Mouse (Mus musculus) kidney, adult 2 months (tissue): ENCODE data around the gene Knl1. TPM values are rescaled to one million over a fixed set of nuclear protein-coding genes. Genes with fewer than 3 reads are reported as not detected.

Experiments
- DNase-seq: peaks from one replicate; pipeline ENCODE4 v3.0.0; 2021
- H3K27ac ChIP-seq: fragments of 200-500 bp; 2 replicates; pipeline ENCODE4 v1.5.1; 2012; ENCODE audit warnings: low read depth, low read length, control low read depth, inconsistent platforms; ENCODE audit not compliant: insufficient read depth
- H3K27me3 ChIP-seq: fragments of 200-500 bp; replicated peaks from 2 replicates; pipeline ENCODE4 v1.6.1; 2012; ENCODE audit warnings: mild to moderate bottlenecking, moderate library complexity, low read length, inconsistent platforms; ENCODE audit not compliant: control insufficient read depth, insufficient read depth
- H3K36me3 ChIP-seq: fragments of 200-500 bp; 2 replicates; pipeline ENCODE4 v1.6.1; 2012; ENCODE audit warnings: mild to moderate bottlenecking, moderate library complexity, low read length, inconsistent platforms; ENCODE audit not compliant: control insufficient read depth, insufficient read depth
- H3K4me1 ChIP-seq: fragments of 200-500 bp; 2 replicates; pipeline ENCODE4 v1.6.1; 2011; ENCODE audit warnings: low read length; ENCODE audit not compliant: control insufficient read depth, insufficient read depth
- H3K4me3 ChIP-seq: fragments of 200-500 bp; 2 replicates; pipeline ENCODE4 v1.5.1; 2011; ENCODE audit warnings: mild to moderate bottlenecking, low read depth, low read length, control low read depth; ENCODE audit not compliant: insufficient read depth
- CTCF ChIP-seq: fragments of 200-500 bp; conservative IDR thresholded peaks from 2 replicates; pipeline ENCODE4 v1.5.1; 2011; ENCODE audit warnings: low read depth, mild to moderate bottlenecking, control low read depth, low read length, moderate library complexity, mixed read lengths; ENCODE audit not compliant: insufficient read depth, insufficient read length
- POLR2A ChIP-seq: fragments of 200-500 bp; IDR thresholded peaks from one replicate; pipeline ENCODE4 v1.6.1; 2011; ENCODE audit warnings: low read depth, low read length, control low read depth
- WGBS: fragments of 180-500 bp; shearing (Covaris S2); methylation state at CpG from one replicate; pipeline ENCODE4 v1.1.7; 2018; 5-methylcytosine and 5-hydroxymethylcytosine counted together
- polyA plus RNA-seq: library from polyadenylated mRNA; depleted of rRNA; stranded (reverse); fragments of >200 nt; gene quantifications from 2 replicates; pipeline ENCODE4 v1.2.3, GENCODE M21; 2012

The Knl1 gene
- polyA plus RNA-seq, 1 experiment = 0.05 TPM

DNA sequence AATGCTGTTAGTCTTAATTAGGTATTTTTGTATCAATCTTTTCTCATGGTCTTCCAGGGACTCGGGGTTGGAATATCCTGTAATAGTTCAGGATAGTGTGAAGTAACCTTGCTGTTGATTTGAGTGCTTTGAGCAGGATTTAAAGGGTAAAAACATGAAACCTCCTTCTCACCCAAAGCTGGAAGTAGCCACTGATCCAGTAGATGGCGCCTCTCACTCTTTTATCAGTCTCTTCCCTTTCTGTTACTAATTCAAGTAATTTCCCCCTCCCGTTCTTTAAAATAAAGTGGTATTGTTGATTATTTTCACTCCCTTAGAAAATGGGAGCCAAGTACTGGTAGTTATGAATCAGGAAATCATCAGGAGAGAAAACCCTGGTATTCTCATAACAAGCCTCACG lies 6.0 kb upstream of the Knl1 start:
- no peaks in the 10 kb centered on the region for H3K27me3 ChIP-seq
- H3K36me3 ChIP-seq = no peaks in the 10 kb centered on the region
- WGBS = 38% methylated on average over 4 of the region's 4 CpGs
- DNase-seq = peak; percentile 41
- H3K4me3 ChIP-seq = no peak overlapping the region
- H3K27ac ChIP-seq = no peak overlapping the region
- TF ChIP-seq CTCF = 0 out of 2 replicates have a peak, but pooled peaks have one; percentile 5
- no peak for TF ChIP-seq POLR2A
- H3K4me1 ChIP-seq = no peaks in the 10 kb centered on the region

DNA sequence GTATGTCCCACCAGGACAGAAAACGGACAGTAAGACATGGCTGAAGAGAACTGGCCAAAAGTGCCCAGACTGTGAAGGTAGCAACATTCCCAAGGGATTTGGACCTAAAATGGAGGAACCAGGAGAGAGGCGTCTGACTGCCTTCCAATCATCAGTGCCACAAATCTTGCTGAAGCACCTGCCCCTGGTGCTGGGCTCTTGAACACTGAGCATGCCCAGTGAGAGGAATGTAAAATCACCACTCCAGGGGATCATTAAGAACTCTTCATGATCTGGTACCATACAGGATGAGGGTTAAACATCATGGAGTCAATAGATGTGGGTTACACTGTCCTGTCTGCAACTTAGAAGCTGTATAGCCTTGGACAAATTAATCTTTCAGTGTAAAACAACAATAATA lies 1.8 kb upstream of the Knl1 start:
- no peaks in the 10 kb centered on the region for H3K4me1 ChIP-seq
- DNase-seq = no peak
- no peaks in the 10 kb centered on the region for H3K27me3 ChIP-seq
- TF ChIP-seq CTCF (no peak), POLR2A (no peak)
- no peak overlapping the region for H3K4me3 ChIP-seq
- no peaks in the 10 kb centered on the region for H3K36me3 ChIP-seq
- 78% methylated on average over 2 of the region's 2 CpGs for WGBS
- no peak overlapping the region for H3K27ac ChIP-seq

DNA sequence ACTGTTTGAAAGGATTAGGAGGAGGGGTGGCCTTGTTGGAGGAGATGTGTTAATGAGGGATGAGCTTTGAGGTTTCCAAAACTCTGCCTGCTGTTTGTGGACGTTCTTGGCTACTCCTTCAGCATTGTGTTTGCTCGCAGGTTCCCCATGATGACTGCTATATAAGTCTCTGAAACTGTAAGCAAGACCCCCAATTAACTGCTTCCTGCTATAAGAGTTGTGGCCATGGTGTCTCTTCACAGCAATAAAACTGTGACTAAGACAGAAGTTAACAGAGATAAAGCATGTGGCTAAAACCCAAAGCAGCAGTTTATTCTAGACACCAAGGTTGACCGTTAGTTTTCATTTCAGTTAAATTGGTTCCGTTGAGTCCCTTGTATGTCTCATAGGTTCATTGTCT lies 930 bp downstream of the Knl1 start:
- Histone ChIP-seq H3K4me3 (no peak overlapping the region), H3K4me1 (no peaks in the 10 kb centered on the region), H3K27ac (no peak overlapping the region), H3K36me3 (no peaks in the 10 kb centered on the region), H3K27me3 (no peaks in the 10 kb centered on the region)
- WGBS = 17% methylated on average over 4 of the region's 4 CpGs
- DNase-seq = no peak
- TF ChIP-seq POLR2A (no peak), CTCF (no peak)

DNA sequence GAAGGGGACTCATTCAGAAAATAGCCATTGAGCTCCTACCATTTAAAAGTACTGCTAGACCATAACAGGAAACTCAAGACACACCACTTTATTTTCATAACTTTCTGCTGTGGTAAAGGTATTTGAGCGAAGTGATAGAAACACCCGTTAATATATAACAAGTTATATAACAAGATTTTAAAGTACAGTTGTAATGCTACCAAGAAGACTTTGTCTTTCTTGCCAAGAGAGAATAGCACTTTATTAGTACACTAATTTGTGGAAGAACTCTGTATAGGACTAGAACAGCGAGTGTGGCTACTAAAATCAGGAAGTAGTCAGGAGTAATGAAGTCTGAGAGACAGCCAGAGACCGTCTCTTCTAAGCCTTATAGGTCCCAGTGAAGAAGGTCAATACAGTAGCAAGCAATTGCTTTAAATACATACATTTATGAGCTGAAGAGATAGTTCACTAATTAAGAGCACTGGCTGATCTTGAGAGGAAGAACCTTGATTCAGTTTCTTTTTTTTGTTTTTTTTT lies 3.3 kb downstream of the Knl1 start:
- 58% methylated on average over 4 of the region's 4 CpGs for WGBS
- Histone ChIP-seq H3K4me1 (no peaks in the 10 kb centered on the region), H3K27ac (no peak overlapping the region), H3K4me3 (no peak overlapping the region), H3K36me3 (no peaks in the 10 kb centered on the region), H3K27me3 (no peaks in the 10 kb centered on the region)
- no peak for DNase-seq
- TF ChIP-seq CTCF (no peak), POLR2A (no peak)

DNA sequence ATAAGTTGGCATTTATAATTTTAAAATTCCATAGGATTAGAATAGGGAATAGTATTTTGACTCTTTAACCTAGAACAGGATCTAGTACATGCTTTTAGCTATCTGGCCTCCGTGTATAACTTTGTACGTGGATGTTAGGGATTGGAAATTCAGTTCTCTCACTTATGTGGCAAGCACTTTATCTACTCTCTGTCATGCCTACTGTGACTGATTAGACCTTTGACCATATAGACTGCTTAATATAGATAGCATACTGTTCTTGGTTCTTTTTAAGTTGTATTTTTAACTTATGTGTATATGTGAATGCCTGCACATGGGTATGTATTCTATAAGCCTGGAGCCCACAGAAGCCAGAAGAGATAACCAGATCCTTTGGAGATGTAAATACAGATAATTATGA lies 13.2 kb downstream of the Knl1 start:
- Histone ChIP-seq H3K4me1 (no peaks in the 10 kb centered on the region), H3K36me3 (no peaks in the 10 kb centered on the region), H3K27ac (no peak overlapping the region), H3K27me3 (no peaks in the 10 kb centered on the region), H3K4me3 (no peak overlapping the region)
- 97% methylated on average over 2 of the region's 2 CpGs for WGBS
- DNase-seq = no peak
- TF ChIP-seq POLR2A (no peak), CTCF (no peak)

DNA sequence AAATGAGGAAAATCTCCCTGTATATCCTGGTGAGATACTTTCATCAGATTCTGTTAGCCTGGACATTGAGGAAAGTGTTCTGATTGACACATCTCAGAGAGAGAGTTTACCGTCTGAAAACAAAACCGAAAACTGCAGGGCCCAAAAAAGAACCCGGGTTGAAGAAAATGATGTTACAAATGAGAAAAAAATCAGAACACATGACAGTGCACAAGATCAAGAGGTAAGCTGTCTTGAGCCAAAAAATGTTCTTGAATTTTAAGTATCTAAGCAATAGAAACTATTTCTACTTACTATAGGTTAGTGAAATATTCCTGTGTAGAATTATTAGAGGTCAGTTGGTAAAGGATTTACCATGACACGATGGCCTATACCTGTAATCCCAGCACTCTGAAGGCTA lies 25.5 kb downstream of the Knl1 start:
- Histone ChIP-seq H3K27me3 (no peaks in the 10 kb centered on the region), H3K27ac (no peak overlapping the region), H3K36me3 (no peaks in the 10 kb centered on the region), H3K4me1 (no peaks in the 10 kb centered on the region), H3K4me3 (no peak overlapping the region)
- WGBS = 93% methylated on average over 4 of the region's 4 CpGs
- DNase-seq = no peak
- TF ChIP-seq CTCF (no peak), POLR2A (no peak)

DNA sequence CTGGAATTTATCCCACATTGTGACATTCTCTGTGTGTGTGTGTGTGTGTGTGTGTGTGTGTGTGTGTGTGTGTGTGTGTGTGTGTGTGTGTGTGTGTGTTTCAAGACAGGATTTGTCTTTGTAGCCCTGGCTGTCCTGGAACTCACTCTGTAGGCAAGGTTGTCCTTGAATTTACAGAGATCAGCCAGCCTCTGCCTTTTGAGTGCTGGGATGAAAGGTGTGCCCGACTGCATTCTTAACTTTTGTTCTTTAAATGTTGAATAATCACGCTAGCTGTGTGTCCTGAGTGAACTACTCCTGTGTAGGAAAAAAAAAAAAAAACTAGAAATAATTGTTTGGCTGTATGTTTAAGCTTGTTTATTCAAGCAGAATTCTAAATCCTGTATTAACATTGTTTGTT lies 39.2 kb downstream of the Knl1 start:
- no peak for TF ChIP-seq CTCF
- TF ChIP-seq POLR2A = no peak
- Histone ChIP-seq H3K4me1 (no peaks in the 10 kb centered on the region), H3K36me3 (no peaks in the 10 kb centered on the region), H3K27me3 (no peaks in the 10 kb centered on the region), H3K4me3 (no peak overlapping the region), H3K27ac (no peak overlapping the region)
- no peak for DNase-seq
- WGBS = 89% methylated on average over 2 of the region's 2 CpGs

DNA sequence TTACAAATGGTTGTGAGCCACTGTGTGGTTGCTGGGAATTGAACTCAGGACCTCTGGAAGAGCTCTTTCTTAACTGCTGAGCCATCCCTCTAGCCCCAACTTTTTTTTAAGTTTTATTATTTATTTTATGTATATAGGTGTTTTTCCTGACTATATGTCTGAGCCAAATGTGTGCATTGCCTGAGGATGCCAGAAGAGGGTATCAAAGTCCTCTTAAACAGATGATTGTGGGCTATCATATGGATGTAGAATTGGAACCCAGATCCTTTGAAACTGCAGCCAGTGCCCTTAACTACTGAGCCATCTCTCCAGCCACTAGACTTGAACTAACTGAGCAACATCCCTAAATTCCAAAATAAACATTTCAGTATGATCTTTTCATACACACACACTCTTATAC lies 54.6 kb downstream of the Knl1 start:
- no peaks in the 10 kb centered on the region for H3K4me1 ChIP-seq
- no peaks in the 10 kb centered on the region for H3K36me3 ChIP-seq
- no peak overlapping the region for H3K27ac ChIP-seq
- no peak for TF ChIP-seq POLR2A
- TF ChIP-seq CTCF = no peak
- DNase-seq = no peak
- no peak overlapping the region for H3K4me3 ChIP-seq
- no peaks in the 10 kb centered on the region for H3K27me3 ChIP-seq
